Mouse (Mus musculus): ENCODE data around the gene Gm17617. TPM values are rescaled to one million over a fixed set of nuclear protein-coding genes. Genes with fewer than 3 reads are reported as not detected.

The Gm17617 gene
- not detected for total RNA-seq (2021)

DNA sequence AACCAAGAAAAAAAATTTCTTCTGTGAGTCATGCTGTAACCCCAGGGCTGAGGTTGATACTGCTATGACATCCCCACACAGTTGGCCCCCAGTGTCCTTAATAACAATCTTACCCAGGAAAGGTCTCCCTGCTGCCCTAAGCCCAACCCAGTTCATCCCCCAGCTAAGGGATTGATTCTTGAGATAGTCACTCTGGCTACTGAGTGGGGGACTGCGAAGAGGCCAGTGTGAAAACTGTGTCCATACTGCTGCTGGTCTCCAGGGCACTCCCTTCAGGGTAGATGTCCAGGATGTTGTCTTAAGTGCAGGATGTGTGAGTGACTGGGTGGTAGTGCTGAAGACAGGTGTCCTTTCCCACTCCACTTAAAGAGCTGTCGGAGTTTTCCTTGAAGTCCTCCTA, at the start of gene Gm17617:
Gm17617 (minus strand) TSS at position 101 of the 400 bp plus-strand sequence.
- intact Hi-C loops (cut with DNase I) = no loop called here
- DNase-seq (ENCODE audit: low spot score) = no peak

DNA sequence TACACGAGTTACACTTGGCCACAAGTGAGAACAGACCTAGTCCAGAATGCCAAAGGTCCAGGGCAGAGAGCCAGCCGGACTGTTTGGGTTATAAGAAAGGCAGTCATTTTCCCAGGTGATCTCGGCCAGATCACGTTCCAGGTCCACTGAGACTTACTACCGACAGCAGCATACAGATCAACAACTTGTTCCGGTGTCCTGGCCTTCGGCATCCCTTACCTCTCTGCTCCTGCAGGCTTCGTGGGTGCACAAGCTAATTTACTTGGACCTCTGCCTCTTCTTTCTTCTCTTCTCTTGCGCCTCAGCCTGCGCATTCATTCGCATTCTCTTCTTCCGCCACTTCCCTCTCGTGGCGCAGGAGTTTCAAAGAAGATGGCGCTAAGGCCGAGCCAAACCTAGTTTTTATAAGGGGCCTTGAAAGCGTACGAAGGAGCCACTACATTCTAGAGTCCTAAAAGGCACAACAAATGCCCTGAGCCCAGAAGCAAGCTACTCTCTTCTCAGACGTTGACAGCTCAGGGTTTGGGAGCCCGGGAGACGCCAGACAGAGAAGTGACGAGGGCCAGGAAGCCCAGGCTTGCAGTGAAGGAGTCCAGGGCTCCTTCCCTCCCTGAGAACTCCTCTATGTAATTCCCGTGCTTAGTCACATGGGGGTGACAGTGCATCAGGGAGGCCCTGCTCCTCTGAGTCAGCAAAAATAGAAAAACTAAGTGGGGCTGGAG, 49.0 kb upstream of the Gm17617 start:
- DNase-seq (ENCODE audit: low spot score) = peak; percentile 61
- intact Hi-C loops (cut with DNase I) = loop anchor here (2.0 to 5.0 kb wide), 3 partner anchors 30 to 76 kb away; no protein-coding TSS in a partner anchor

- no peak for DNase-seq (ENCODE audit: low spot score)
- intact Hi-C loops (cut with DNase I) = loop anchor here (2.0 to 5.0 kb wide), 3 partner anchors 31 to 77 kb away; no protein-coding TSS in a partner anchor
These were observed 48.4 kb upstream of the Gm17617 start for GRCm38 (mm10) chr13:55181786-55182172.

DNA sequence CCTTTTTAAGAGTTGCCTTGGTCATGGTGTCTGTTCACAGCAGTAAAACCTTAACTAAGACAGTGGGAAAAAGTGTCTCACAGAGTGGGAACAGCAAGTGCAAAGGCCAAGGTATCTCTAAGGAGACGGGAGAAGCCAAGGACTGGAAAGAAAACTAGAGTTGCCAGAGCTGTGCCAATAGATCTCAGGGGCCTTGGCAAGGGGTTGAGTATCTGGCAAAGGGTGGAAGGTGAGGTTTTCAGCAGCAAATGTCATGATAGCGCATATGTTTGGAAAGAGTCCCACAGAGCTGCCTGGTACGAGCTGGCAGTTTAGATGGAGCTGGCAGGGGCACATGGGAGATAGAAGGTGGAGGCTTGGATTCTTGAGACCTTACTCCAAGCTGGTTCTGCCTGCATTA, 46.2 kb upstream of the Gm17617 start:
- intact Hi-C loops (cut with DNase I) = loop anchor here (2.0 kb wide), 3 partner anchors 45 to 379 kb away; no protein-coding TSS in a partner anchor
- no peak for DNase-seq (ENCODE audit: low spot score)

GRCm38 (mm10) chr13:55178556-55178955, 45.2 kb upstream of the Gm17617 start:
- no peak for DNase-seq (ENCODE audit: low spot score)
- intact Hi-C loops (cut with DNase I) = loop anchor here (2.0 kb wide), 3 partner anchors 44 to 378 kb away; no protein-coding TSS in a partner anchor

GRCm38 (mm10) chr13:55177903-55178496, 44.7 kb upstream of the Gm17617 start:
- intact Hi-C loops (cut with DNase I) = loop anchor here (2.0 kb wide), 3 partner anchors 43 to 377 kb away; no protein-coding TSS in a partner anchor
- DNase-seq (ENCODE audit: low spot score) = peak; percentile 47

- intact Hi-C loops (cut with DNase I) = no loop called here
- no peak for DNase-seq (ENCODE audit: low spot score)
These were observed 42.9 kb upstream of the Gm17617 start for GRCm38 (mm10) chr13:55176265-55176664.

DNA sequence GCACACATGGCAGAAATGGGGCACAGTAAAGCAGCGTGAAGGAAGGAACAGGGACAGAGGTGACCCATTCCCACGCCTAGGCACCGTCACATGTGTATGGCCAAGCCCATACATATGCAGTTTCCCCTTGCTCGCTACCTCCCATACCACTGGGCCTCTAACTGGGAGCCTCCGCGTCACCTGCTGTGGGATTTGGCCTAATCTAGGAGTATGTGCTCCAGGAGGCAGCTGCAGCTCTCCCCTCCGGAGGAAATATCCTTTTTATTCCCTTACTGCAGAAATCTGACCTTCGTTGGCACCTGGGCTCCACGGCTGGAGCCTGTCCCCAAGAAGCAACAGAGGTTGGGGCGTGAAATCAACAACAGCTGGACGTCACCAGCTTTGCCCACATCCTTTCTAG, 41.0 kb upstream of the Gm17617 start:
- DNase-seq (ENCODE audit: low spot score) = no peak
- intact Hi-C loops (cut with DNase I) = no loop called here

GRCm38 (mm10) chr13:55172336-55172770, 39.0 kb upstream of the Gm17617 start:
- DNase-seq (ENCODE audit: low spot score) = no peak
- intact Hi-C loops (cut with DNase I) = no loop called here

DNA sequence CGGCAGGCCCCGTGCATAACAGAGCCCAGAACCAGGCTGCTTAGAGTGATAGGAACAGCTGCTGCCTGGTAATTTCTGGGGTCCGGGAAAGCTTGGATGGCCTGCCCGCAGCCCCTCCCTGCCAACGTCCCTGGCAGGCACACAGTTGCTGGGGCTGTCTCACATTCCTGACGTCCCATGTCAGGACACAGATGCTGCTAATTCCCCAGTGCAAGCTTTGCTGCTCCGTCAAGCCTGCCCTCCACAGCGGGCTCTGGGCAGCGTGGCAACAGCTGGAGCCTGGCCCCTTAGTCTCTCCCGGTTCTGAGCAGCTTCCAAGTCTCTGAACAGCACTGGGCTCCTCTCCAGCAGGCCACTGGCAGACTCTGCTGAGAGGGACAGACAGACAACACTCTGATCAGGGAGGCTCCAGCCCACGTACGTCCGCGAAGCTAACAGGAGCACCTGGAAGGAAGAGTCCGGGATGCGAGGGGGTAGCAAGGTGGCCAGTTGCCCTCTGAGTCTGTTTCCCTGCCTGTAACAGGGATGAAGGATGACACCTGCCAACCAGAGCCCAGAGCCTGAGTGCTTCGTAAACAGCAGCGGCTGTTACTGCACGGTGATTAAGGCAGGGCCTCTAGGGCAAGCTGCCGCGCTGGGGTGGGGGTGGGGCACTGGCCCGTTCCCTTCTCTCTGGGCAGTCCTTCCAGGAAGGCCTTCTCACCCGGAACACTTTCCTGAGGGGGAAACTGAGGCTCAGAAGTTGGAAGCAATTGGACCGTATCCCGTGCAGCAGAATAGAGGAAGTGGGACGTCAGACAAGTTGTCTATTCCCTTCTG, 38.4 kb upstream of the Gm17617 start:
- intact Hi-C loops (cut with DNase I) = no loop called here

GRCm38 (mm10) chr13:55168958-55169369, 35.6 kb upstream of the Gm17617 start:
- DNase-seq (ENCODE audit: low spot score) = peak; percentile 72

More for the DNA sequence above, 38.4 kb upstream of the Gm17617 start:
- DNase-seq (ENCODE audit: low spot score) = peak; percentile 47

GRCm38 (mm10) chr13:55168255-55168654, 34.9 kb upstream of the Gm17617 start:
- intact Hi-C loops (cut with DNase I) = no loop called here
- no peak for DNase-seq (ENCODE audit: low spot score)

More at GRCm38 (mm10) chr13:55168958-55169369, 35.6 kb upstream of the Gm17617 start:
- intact Hi-C loops (cut with DNase I) = no loop called here

- intact Hi-C loops (cut with DNase I) = no loop called here
- DNase-seq (ENCODE audit: low spot score) = no peak
These were observed 34.5 kb upstream of the Gm17617 start for GRCm38 (mm10) chr13:55167798-55168197.

DNA sequence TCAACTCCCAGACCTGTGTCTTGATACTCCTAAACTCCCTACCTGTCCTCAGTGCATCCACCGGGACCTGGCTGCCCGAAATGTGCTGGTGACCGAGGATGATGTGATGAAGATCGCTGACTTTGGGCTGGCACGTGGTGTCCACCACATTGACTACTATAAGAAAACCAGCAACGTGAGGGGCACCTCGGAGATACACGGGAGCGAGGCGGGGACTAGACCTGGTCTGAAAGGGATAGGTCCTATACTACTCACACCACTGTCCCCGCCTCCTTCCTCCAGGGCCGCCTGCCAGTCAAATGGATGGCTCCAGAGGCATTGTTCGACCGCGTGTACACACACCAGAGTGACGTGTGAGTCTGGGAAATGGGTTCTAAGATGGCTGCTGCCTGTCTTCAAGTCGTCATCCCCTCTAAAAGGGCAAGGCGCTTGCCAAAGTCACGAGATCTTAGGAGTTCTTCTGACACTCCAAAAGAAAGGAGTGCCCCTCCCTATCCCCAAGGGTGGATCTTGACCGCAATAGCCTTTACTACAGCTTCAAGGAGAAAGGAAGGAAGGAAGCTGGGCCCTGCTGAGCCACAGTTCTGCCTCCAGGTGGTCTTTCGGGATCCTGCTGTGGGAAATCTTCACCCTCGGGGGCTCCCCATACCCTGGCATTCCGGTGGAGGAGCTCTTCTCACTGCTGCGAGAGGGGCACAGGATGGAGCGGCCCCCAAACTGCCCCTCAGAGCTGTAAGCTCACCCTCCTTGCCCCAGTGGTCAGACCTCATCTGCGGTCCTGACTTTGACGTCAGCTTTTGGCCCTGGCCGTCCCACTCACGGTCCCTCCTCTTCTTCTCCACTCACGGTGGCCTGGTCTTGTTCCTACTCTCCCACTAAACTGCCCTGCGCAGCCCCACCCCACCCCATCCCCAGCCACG, 33.7 kb upstream of the Gm17617 start:
- DNase-seq (ENCODE audit: low spot score) = no peak
- intact Hi-C loops (cut with DNase I) = no loop called here

- intact Hi-C loops (cut with DNase I) = no loop called here
- DNase-seq (ENCODE audit: low spot score) = no peak
These were observed 32.5 kb upstream of the Gm17617 start for GRCm38 (mm10) chr13:55165831-55166339.

DNA sequence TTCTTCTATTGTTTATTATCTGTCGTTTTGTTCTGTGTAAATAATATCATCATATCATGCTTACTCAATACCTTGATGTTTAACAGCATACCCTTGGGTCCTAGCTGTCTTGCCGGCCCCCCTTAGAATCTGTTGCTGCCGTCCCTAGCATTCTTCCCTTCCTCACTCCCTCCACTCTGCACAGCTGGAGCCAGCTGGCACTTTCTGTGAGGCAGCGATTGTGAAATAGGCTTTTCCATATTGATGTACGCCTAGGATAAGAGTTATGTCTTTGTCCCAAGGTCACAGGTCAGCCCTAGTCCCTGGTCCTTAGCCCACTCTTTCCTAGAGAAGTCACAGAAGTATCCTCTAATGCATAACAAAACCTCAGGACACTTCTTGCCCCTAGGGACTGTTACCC, 30.2 kb upstream of the Gm17617 start:
- DNase-seq (ENCODE audit: low spot score) = no peak
- intact Hi-C loops (cut with DNase I) = no loop called here

DNA sequence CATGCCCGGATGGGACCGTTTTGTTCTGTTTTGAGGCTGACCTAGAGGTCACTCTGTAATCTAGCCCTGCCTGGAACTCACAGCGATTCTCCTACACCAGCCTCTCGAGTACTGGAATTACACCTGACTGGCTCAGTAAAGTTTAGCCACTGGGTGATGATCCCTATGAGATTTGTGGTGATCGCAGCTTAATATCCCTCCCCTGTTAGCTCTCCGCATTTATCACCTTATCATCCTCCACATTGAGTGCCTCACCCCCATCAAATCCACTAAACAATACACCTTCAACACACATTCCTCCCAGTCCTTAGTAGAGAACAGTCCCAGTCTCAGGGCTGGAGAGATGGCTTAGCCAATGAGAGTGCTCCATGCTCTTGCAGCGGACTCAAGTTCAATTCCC, 29.0 kb upstream of the Gm17617 start:
- no peak for DNase-seq (ENCODE audit: low spot score)

DNA sequence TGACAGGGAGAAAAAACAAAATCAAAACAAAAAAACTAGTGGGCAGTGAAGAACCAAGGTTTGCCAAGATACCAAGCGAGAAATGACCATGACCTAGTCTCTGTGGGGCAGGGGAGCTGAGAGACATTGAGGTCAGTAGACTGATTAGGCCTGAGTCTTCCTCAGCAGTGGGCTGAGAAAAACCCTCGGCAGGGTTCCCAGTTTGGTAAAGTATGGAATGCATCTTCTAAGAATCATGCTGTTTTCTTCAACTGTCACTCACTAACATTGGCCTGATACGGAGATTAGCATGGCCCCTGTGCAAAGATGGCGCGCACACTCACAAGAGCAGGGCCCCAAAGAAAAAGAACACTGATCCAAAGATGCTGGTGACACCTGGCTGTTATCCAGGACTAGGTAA, 20.6 kb upstream of the Gm17617 start:
- DNase-seq (ENCODE audit: low spot score) = no peak
- intact Hi-C loops (cut with DNase I) = no loop called here

More for the DNA sequence above, 29.0 kb upstream of the Gm17617 start:
- intact Hi-C loops (cut with DNase I) = no loop called here
